Mouse (Mus musculus): ENCODE measurements around the gene BC048562.

- TF ChIP-seq CTCF (IDR thresholded peaks at IDR 0.05; ENCODE audit: extremely low read depth, insufficient read depth, insufficient read length, insufficient replicate concordance) (no peak), POLR2A (IDR thresholded peaks at IDR 0.05; ENCODE audit: low read depth, low read length) (no peak)
Measured at GRCm38 (mm10) chr9:108479721-108480351, 43.6 kb downstream of the BC048562 start, which contains the start of gene Lamb2.
